Mouse (Mus musculus) spleen, adult 2 months (tissue): ENCODE measurements around the gene Parp8.

ENCODE experiments used
- CTCF ChIP-seq: fragments of 200-500 bp; IDR thresholded peaks from 2 replicates; pipeline ENCODE4 v1.5.1; 2011; ENCODE audit warnings: mild to moderate bottlenecking, inconsistent platforms; ENCODE audit not compliant: insufficient read depth, insufficient read length, insufficient replicate concordance; ENCODE audit errors: extremely low read depth
- POLR2A ChIP-seq: fragments of 200-500 bp; IDR thresholded peaks from 2 replicates; pipeline ENCODE4 v1.6.1; 2011; ENCODE audit warnings: low read depth, low read length, inconsistent platforms

DNA sequence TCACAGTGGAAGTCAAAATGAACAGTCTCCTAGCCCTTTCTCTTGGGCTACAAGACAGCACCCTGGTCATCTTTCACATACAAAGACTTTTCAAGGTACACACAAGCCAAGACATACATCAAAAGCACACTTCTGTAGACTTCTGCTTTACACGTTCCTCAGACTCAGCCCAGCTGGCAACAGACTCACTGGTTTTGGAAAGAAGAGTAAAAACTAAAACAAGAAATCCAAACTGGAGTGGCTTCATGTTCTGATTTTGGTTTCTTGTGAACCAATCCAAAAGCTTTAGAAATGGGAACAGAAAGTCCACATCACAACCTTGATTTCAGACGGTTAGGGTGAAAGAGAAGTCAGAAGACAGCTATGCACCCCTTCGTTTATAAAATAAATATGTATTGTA lies 67.8 kb downstream of the Parp8 start:
- TF ChIP-seq CTCF (no peak), POLR2A (no peak)
